ENCODE assay signal across 8 mouse cellular contexts in genomic region chr6:72355066-72355911, GRCm38 (mm10). TPM values are rescaled to one million over a fixed set of nuclear protein-coding genes. Genes with fewer than 3 reads are reported as not detected.
DNase-seq lines count a peak whose midpoint lies in the region; ATAC-seq lines count a peak whose summit lies in the region.

Gene Tmem150a (plus strand): TSS chr6:72355447.

- H3K27me3 ChIP-seq in embryonic facial prominence, embryonic 15.5 days, result no peaks in the 10 kb centered on the region
- H3K27me3 ChIP-seq in heart, embryonic 11.5 days (ENCODE audit: control insufficient read depth, insufficient read depth, low read length), result no peaks in the 10 kb centered on the region
- no peaks in the 10 kb centered on the region for H3K27me3 ChIP-seq in kidney, embryonic 15.5 days
- H3K27me3 ChIP-seq in liver, embryonic 12.5 days (replicated peaks), result peaks cover 44% of the 10 kb centered on the region
- no peaks in the 10 kb centered on the region for H3K27me3 ChIP-seq in stomach, embryonic 14.5 days (ENCODE audit: control insufficient read depth, insufficient read depth, low read length)

- no peaks in the 10 kb centered on the region for H3K9me3 ChIP-seq in embryonic facial prominence, embryonic 15.5 days (replicated peaks)
- no peaks in the 10 kb centered on the region for H3K9me3 ChIP-seq in heart, embryonic 11.5 days (replicated peaks; ENCODE audit: control insufficient read depth, low read length)
- no peaks in the 10 kb centered on the region for H3K9me3 ChIP-seq in kidney, embryonic 15.5 days (replicated peaks)
- H3K9me3 ChIP-seq in liver, embryonic 12.5 days (replicated peaks), result no peaks in the 10 kb centered on the region
- H3K9me3 ChIP-seq in stomach, embryonic 14.5 days (ENCODE audit: control insufficient read depth, low read depth, low read length), result no peaks in the 10 kb centered on the region

- H3K4me1 ChIP-seq in embryonic facial prominence, embryonic 15.5 days, result peaks cover 43% of the 10 kb centered on the region
- peaks cover 31% of the 10 kb centered on the region for H3K4me1 ChIP-seq in heart, embryonic 11.5 days (ENCODE audit: control insufficient read depth, insufficient read depth, low read length)
- H3K4me1 ChIP-seq in kidney, embryonic 15.5 days, result peaks cover 22% of the 10 kb centered on the region
- H3K4me1 ChIP-seq in liver, embryonic 12.5 days, result peaks cover 87% of the 10 kb centered on the region
- peaks cover 14% of the 10 kb centered on the region for H3K4me1 ChIP-seq in stomach, embryonic 14.5 days (ENCODE audit: control insufficient read depth, insufficient read depth, low read length)

- H3K9ac ChIP-seq in embryonic facial prominence, embryonic 15.5 days, result peak within 1 kb of the TSS; percentile 43
- H3K9ac ChIP-seq in heart, embryonic 11.5 days (ENCODE audit: low read depth, low read length), result peak within 1 kb of the TSS; percentile 72
- peak within 1 kb of the TSS; percentile 59 for H3K9ac ChIP-seq in kidney, embryonic 15.5 days
- H3K9ac ChIP-seq in liver, embryonic 12.5 days, result peak within 1 kb of the TSS; percentile 60
- H3K9ac ChIP-seq in stomach, embryonic 14.5 days (replicated peaks; ENCODE audit: low read depth, low read length), result peak within 1 kb of the TSS; percentile 53

- ATAC-seq in embryonic facial prominence, embryonic 15.5 days (ENCODE audit: insufficient number of reproducible peaks, low FRiP score, low TSS enrichment, low read depth), result peak; percentile 90
- ATAC-seq in heart, embryonic 11.5 days (replicated peaks; ENCODE audit: insufficient number of reproducible peaks, low FRiP score, low TSS enrichment), result peak; percentile 84
- ATAC-seq in kidney, embryonic 15.5 days (replicated peaks; ENCODE audit: low FRiP score), result peak; percentile 93
- ATAC-seq in liver, embryonic 12.5 days, result peak; percentile 51
- peak; percentile 88 for ATAC-seq in stomach, embryonic 14.5 days (ENCODE audit: insufficient number of reproducible peaks, insufficient read depth, low FRiP score, low read depth)

- DNase-seq in 3T3-L1 (ENCODE audit: low read depth, low spot score), result peak; percentile 73
- DNase-seq in adrenal gland, postnatal 25 days, result peak; percentile 86
- DNase-seq in naive thymus-derived CD4-positive, alpha-beta T cell, adult 2 months (ENCODE audit: low read depth), result peak; percentile 47

- H3K4me2 ChIP-seq in embryonic facial prominence, embryonic 15.5 days (replicated peaks), result peak within 1 kb of the TSS; percentile 92
- H3K4me2 ChIP-seq in heart, embryonic 11.5 days, result peak within 1 kb of the TSS; percentile 94
- peak within 1 kb of the TSS; percentile 91 for H3K4me2 ChIP-seq in kidney, embryonic 15.5 days
- H3K4me2 ChIP-seq in liver, embryonic 12.5 days, result peak within 1 kb of the TSS; percentile 80
- peak within 1 kb of the TSS; percentile 79 for H3K4me2 ChIP-seq in stomach, embryonic 14.5 days (replicated peaks; ENCODE audit: low read depth, low read length)

- under 1% methylated on average over 70 of the region's 71 CpGs for WGBS in embryonic facial prominence, embryonic 15.5 days
- under 1% methylated on average over 71 of the region's 71 CpGs for WGBS in heart, embryonic 11.5 days (ENCODE audit: insufficient replicate concordance)
- under 1% methylated on average over 67 of the region's 71 CpGs for WGBS in kidney, embryonic 15.5 days
- WGBS in liver, embryonic 12.5 days (ENCODE audit: insufficient replicate concordance), result under 1% methylated on average over 70 of the region's 71 CpGs
- under 1% methylated on average over 68 of the region's 71 CpGs for WGBS in stomach, embryonic 14.5 days

- H3K36me3 ChIP-seq in embryonic facial prominence, embryonic 15.5 days, result peaks cover 22% of the 10 kb centered on the region
- H3K36me3 ChIP-seq in heart, embryonic 11.5 days (ENCODE audit: control insufficient read depth, insufficient read depth, low read length), result peaks cover 9% of the 10 kb centered on the region; the same call in 1 of the 2 replicates
- peaks cover 44% of the 10 kb centered on the region for H3K36me3 ChIP-seq in kidney, embryonic 15.5 days
- H3K36me3 ChIP-seq in liver, embryonic 12.5 days, result peaks cover 53% of the 10 kb centered on the region
- H3K36me3 ChIP-seq in stomach, embryonic 14.5 days (ENCODE audit: control insufficient read depth, insufficient read depth, low read length), result peaks cover 26% of the 10 kb centered on the region; the same call in 1 of the 2 replicates

- H3K4me3 ChIP-seq in embryonic facial prominence, embryonic 15.5 days (replicated peaks), result peak within 1 kb of the TSS; percentile 64
- peak within 1 kb of the TSS; percentile 69 for H3K4me3 ChIP-seq in heart, embryonic 11.5 days (ENCODE audit: low read depth, low read length)
- peak within 1 kb of the TSS; percentile 61 for H3K4me3 ChIP-seq in kidney, embryonic 15.5 days (replicated peaks)
- H3K4me3 ChIP-seq in liver, embryonic 12.5 days, result peak within 1 kb of the TSS; percentile 57
- H3K4me3 ChIP-seq in stomach, embryonic 14.5 days (ENCODE audit: low read depth, low read length), result peak within 1 kb of the TSS; percentile 58

- H3K27ac ChIP-seq in embryonic facial prominence, embryonic 15.5 days (replicated peaks), result no peak within 1 kb of the TSS; the same call in 1 of the 2 replicates
- H3K27ac ChIP-seq in heart, embryonic 11.5 days (ENCODE audit: low read depth, low read length), result peak within 1 kb of the TSS; percentile 58; the same call in 1 of the 2 replicates
- H3K27ac ChIP-seq in kidney, embryonic 15.5 days, result peak within 1 kb of the TSS; percentile 24
- 0 out of 2 replicates have a peak within 1 kb of the TSS, but pooled peaks have one; percentile 43 for H3K27ac ChIP-seq in liver, embryonic 12.5 days
- peak within 1 kb of the TSS; percentile 27; the same call in 1 of the 2 replicates for H3K27ac ChIP-seq in stomach, embryonic 14.5 days (ENCODE audit: low read length)

RNA-seq across cellular contexts. Expression of gene Tmem150a, which starts in this region (rescaled TPM):
- 20.7 and 23.2 TPM in 2 replicates for total RNA-seq in adrenal gland, postnatal 25 days (2021)
- polyA plus RNA-seq in embryonic facial prominence, embryonic 15.5 days (2015; fragmentation: Nextera tagmentation; extraction: Ambion mirVana), result 14.7 and 15.2 TPM in 2 replicates
- 14.8 and 15.1 TPM in 2 replicates for polyA plus RNA-seq in heart, embryonic 11.5 days (2014; fragmentation: Nextera tagmentation; extraction: Ambion mirVana)
- polyA plus RNA-seq in kidney, embryonic 15.5 days (2015; fragmentation: Nextera tagmentation; extraction: Ambion mirVana), result 24.0 and 26.7 TPM in 2 replicates
- 32.2 and 33.1 TPM in 2 replicates for polyA plus RNA-seq in liver, embryonic 12.5 days (2016; fragmentation: Nextera tagmentation; extraction: Ambion mirVana)
- polyA plus RNA-seq in stomach, embryonic 14.5 days (2014; fragmentation: Nextera tagmentation; extraction: Ambion mirVana), result 13.8 and 15.3 TPM in 2 replicates
